Mouse (Mus musculus): Measurements from ENCODE around the gene Stx8. TPM values are rescaled to one million over a fixed set of nuclear protein-coding genes. Genes with fewer than 3 reads are reported as not detected.

The Stx8 gene
- total and polyA plus RNA-seq, 3 experiments, result 29.5 to 152 (median 30.9) TPM

GRCm38 (mm10) chr11:68019156-68019555, 53.2 kb downstream of the Stx8 start:
- 0 out of 4 replicates have a peak, but pooled peaks cover 0 to 3% of the 10 kb centered on the region in 2 experiments for H3K4me1 ChIP-seq (ENCODE audit: control insufficient read depth in 1 of 2, insufficient read depth in 2 of 2, low read length in 2 of 2)
- no peak overlapping the region for H3K4me3 ChIP-seq (ENCODE audit: control insufficient read depth in 1 of 2, insufficient read depth in 1 of 2, low read depth in 2 of 2, low read length in 2 of 2)
- peak; percentile 77 for DNase-seq (ENCODE audit: low read depth, low spot score)
- H3K27me3 ChIP-seq (ENCODE audit: control insufficient read depth in 1 of 2, insufficient read depth in 2 of 2, low read length in 2 of 2), result no peaks in the 10 kb centered on the region
- H3K9ac ChIP-seq (ENCODE audit: control insufficient read depth, low read depth, low read length, poor library complexity, severe bottlenecking), result no peak overlapping the region
- peak overlapping the region; percentile 31; the same call in 1 of the 2 replicates for H3K27ac ChIP-seq (ENCODE audit: control insufficient read depth, low read depth, low read length)
- H3K79me2 ChIP-seq (ENCODE audit: control insufficient read depth, insufficient read depth, low read length, poor library complexity), result no peaks in the 10 kb centered on the region
- no peaks in the 10 kb centered on the region for H3K9me3 ChIP-seq (replicated peaks; ENCODE audit: insufficient read depth, low read length)
- TF ChIP-seq SIN3A (IDR thresholded peaks at IDR 0.05; ENCODE audit: low read length) (no peak), ETS1 (IDR thresholded peaks at IDR 0.05; ENCODE audit: low read depth, low read length) (peak; percentile 54; the same call in 1 of the 2 replicates), GATA1 (IDR thresholded peaks at IDR 0.05; ENCODE audit: low read depth, low read length) (peak; percentile 49), USF2 (IDR thresholded peaks at IDR 0.05; ENCODE audit: borderline replicate concordance in 1 of 2, insufficient read depth in 1 of 2, low read depth in 1 of 2, low read length in 2 of 2) (no peak), EP300 (IDR thresholded peaks at IDR 0.05; ENCODE audit: low read depth in 1 of 2, low read length in 2 of 2) (peak; percentile 26 to 38; a peak in 2 of 4 replicates), UBTF (IDR thresholded peaks at IDR 0.05; ENCODE audit: borderline replicate concordance, insufficient read depth, low read depth, low read length) (no peak), TAL1 (IDR thresholded peaks at IDR 0.05; ENCODE audit: low read length) (peak; percentile 55), BHLHE40 (IDR thresholded peaks at IDR 0.05; ENCODE audit: borderline replicate concordance, low read depth, low read length) (0 out of 2 replicates have a peak, but pooled peaks have one; percentile 14), ELF1 (IDR thresholded peaks at IDR 0.05; ENCODE audit: low read depth, low read length) (no peak), RAD21 (IDR thresholded peaks at IDR 0.05; ENCODE audit: low read depth, low read length) (no peak), MAX (IDR thresholded peaks at IDR 0.05; ENCODE audit: low read length) (no peak), TBP (IDR thresholded peaks at IDR 0.05; ENCODE audit: low read depth, low read length) (no peak), MAZ (IDR thresholded peaks at IDR 0.05; ENCODE audit: low read depth, low read length) (no peak), RCOR1 (IDR thresholded peaks at IDR 0.05; ENCODE audit: low read depth, low read length) (peak; percentile 75), MAFK (IDR thresholded peaks at IDR 0.05; ENCODE audit: borderline replicate concordance, low read depth, low read length) (no peak), TCF12 (IDR thresholded peaks at IDR 0.05; ENCODE audit: low read depth, low read length) (0 out of 2 replicates have a peak, but pooled peaks have one; percentile 34), NRF1 (IDR thresholded peaks at IDR 0.05; ENCODE audit: insufficient read depth, low read depth, low read length, poor library complexity, severe bottlenecking) (no peak), MXI1 (IDR thresholded peaks at IDR 0.05; ENCODE audit: low read depth, low read length) (0 out of 2 replicates have a peak, but pooled peaks have one; percentile 30)
- H3K36me3 ChIP-seq (ENCODE audit: control insufficient read depth in 1 of 2, insufficient read depth in 2 of 2, low read length in 2 of 2), result no peaks in the 10 kb centered on the region; a peak in 1 of 4 replicates

- TF ChIP-seq TAL1 (IDR thresholded peaks at IDR 0.05; ENCODE audit: low read length) (no peak), CTCF (IDR thresholded peaks at IDR 0.05 in 2 of 3, conservative IDR thresholded peaks at IDR 0.05 in 1 of 3; ENCODE audit: control insufficient read depth in 1 of 3, insufficient read depth in 1 of 3, low read depth in 2 of 3, low read length in 3 of 3, poor library complexity in 1 of 3, severe bottlenecking in 1 of 3) (no peak), UBTF (IDR thresholded peaks at IDR 0.05; ENCODE audit: borderline replicate concordance, insufficient read depth, low read depth, low read length) (no peak), NELFE (IDR thresholded peaks at IDR 0.05; ENCODE audit: low read depth, low read length) (no peak), ELF1 (IDR thresholded peaks at IDR 0.05; ENCODE audit: low read depth, low read length) (no peak), RCOR1 (IDR thresholded peaks at IDR 0.05; ENCODE audit: low read depth, low read length) (no peak)
- H3K9ac ChIP-seq (ENCODE audit: control insufficient read depth, low read depth, low read length, poor library complexity, severe bottlenecking), result no peak overlapping the region
- no peaks in the 10 kb centered on the region for H3K79me2 ChIP-seq (ENCODE audit: control insufficient read depth, insufficient read depth, low read length, poor library complexity)
- H3K4me3 ChIP-seq (ENCODE audit: control insufficient read depth in 1 of 2, insufficient read depth in 1 of 2, low read depth in 2 of 2, low read length in 2 of 2), result no peak overlapping the region
- H3K9me3 ChIP-seq (replicated peaks; ENCODE audit: insufficient read depth, low read length), result no peaks in the 10 kb centered on the region
- H3K27me3 ChIP-seq (ENCODE audit: control insufficient read depth in 1 of 2, insufficient read depth in 2 of 2, low read length in 2 of 2), result no peaks in the 10 kb centered on the region
- H3K27ac ChIP-seq (ENCODE audit: control insufficient read depth, low read depth, low read length), result no peak overlapping the region
- no peak for DNase-seq (ENCODE audit: low read depth, low spot score)
- H3K36me3 ChIP-seq (ENCODE audit: control insufficient read depth in 1 of 2, insufficient read depth in 2 of 2, low read length in 2 of 2), result no peaks in the 10 kb centered on the region; a peak in 1 of 4 replicates
- H3K4me1 ChIP-seq (ENCODE audit: control insufficient read depth in 1 of 2, insufficient read depth in 2 of 2, low read length in 2 of 2), result 0 out of 4 replicates have a peak, but pooled peaks cover 0 to 3% of the 10 kb centered on the region in 2 experiments
Observed at GRCm38 (mm10) chr11:68021976-68022375, 56.0 kb downstream of the Stx8 start.
